Mouse (Mus musculus) retina, postnatal 1 day (tissue): ENCODE results near the gene Ttc29.

Experiments used
- DNase-seq: peaks from one replicate; pipeline ENCODE4 v3.0.0-alpha.2; 2012

Gene Ttc29

DNA sequence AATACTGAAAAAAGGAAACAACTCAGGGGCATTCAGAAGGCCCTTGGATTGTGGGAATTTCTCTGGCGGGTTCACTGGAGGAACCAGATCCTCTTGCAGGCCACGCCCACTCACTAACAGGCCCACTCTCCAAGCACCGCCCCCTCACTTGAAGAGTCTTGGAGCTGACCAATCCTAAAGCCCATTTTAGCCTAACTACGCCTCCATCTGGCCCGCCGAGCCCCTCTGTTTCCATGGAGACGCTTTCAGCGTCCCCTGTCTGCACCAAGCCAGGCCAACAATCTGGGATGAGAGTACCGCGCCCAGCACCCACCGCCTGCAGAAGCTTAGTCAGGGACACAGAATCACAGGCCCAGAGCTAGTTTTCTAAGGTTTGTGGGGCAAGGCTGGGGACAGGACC lies at the start of gene Ttc29:
TSS of gene Ttc29 (plus strand) at position 224 of the 400 bp plus-strand sequence.
- peak; percentile 97 for DNase-seq

DNA sequence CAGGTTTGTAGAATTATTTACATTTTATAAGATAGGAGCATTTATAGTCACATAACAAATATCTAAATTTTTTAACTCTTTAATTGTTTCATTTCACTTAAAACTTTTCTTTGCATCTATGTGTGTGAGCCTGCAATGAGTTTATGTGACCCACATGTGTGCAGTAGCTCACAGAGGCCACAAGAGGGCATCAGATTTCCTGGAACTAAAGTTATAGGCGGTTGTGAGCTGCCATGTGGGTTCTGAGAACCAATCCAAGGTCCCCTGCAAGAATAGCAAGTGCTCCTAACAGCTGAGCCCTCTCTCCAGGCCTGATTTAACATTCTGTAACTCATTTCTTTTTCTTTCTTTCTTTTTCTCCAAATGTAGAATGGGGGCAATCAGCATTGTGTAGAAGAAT lies 41.7 kb upstream of the Ttc29 start:
- DNase-seq, result no peak

DNA sequence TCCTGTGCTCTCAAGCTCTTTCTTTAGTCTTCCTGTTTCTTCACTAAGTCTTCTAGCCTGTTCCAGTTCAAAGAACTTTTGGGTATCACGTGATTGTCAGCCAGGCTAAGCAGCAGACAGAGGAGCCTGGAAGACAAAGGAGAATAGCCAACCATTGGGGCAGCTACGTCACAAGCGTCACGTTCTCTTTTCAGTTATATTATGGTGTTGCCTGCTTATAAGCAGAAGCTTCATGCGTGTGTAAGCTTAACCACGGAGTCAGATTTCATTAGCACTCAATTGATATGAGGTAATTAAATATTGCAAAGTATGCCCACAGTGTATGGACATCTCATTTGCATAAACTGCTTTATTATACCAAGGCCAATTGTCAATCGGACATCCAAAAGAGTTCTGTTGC lies 30.4 kb upstream of the Ttc29 start:
- DNase-seq, result peak; percentile 60

DNA sequence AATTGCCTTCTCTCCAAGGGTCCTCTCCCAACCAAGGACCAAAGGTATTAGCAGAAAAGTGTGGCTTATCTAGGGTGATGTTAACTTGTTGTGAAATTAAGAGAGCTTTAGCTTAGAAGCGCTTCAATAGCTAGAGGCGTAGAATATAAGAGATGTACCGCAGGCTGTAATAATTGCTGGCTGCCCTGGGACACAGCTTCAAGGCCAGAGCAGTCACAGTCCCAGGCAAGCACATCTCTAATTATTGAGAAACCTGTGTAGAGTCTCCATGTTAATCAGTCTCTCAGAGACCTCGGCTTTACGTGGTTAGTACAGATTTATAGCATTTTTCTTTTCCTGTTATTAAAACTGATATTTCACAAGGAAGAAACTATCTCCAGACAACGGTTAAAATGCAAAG lies 29.7 kb upstream of the Ttc29 start:
- DNase-seq, result no peak

GRCm38 (mm10) chr8:78187087-78187486 lies 26.0 kb upstream of the Ttc29 start:
- DNase-seq, result no peak

DNA sequence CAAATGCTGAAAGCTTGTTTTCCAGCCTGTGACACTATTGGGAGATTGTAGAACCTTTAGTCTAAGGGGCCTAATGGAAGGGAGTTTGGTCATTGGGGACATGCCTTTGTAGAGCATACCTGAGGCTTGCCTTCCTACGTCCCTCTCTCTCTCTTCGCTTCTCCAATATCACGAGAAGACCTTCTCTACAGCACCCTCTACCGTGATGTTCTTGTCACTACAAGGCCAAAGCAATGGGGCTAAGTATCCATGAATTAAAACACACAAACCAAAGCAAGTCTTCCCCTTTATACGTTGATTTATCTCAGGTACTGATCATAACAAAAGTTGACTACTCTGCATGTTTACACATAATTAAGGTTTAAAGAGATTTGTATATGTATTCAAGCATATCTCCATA lies 8.9 kb upstream of the Ttc29 start:
- peak; percentile 57 for DNase-seq

GRCm38 (mm10) chr8:78210424-78210823 lies 2.7 kb upstream of the Ttc29 start:
- DNase-seq, result no peak

- peak; percentile 37 for DNase-seq
Observed at GRCm38 (mm10) chr8:78214645-78215044, 1.5 kb downstream of the Ttc29 start.

- no peak for DNase-seq
Observed at GRCm38 (mm10) chr8:78226087-78226486, 13.0 kb downstream of the Ttc29 start.

DNA sequence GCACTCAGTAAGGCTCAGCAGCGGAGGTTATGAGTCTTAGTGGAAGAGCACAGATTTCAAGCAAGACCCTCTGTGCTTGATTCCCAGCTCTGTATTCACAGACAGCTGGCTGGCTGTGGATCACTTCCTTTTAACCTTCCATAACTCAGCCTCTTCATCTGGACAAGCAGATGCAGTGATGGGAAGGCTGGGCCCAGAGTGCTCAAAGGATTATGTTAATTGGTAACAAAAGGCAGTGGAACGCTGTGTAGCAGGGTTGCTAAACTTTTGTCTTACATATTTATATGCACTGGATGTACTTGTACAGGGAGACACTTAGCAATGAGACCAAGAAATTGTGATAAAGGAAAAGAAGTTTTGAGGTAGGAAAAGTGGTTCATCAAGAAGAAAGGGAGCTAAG lies 17.6 kb downstream of the Ttc29 start:
- DNase-seq, result peak; percentile 49

- peak; percentile 28 for DNase-seq
Observed at GRCm38 (mm10) chr8:78232870-78233707, 20.0 kb downstream of the Ttc29 start.

GRCm38 (mm10) chr8:78233708-78234201 lies 20.7 kb downstream of the Ttc29 start:
- no peak for DNase-seq

DNA sequence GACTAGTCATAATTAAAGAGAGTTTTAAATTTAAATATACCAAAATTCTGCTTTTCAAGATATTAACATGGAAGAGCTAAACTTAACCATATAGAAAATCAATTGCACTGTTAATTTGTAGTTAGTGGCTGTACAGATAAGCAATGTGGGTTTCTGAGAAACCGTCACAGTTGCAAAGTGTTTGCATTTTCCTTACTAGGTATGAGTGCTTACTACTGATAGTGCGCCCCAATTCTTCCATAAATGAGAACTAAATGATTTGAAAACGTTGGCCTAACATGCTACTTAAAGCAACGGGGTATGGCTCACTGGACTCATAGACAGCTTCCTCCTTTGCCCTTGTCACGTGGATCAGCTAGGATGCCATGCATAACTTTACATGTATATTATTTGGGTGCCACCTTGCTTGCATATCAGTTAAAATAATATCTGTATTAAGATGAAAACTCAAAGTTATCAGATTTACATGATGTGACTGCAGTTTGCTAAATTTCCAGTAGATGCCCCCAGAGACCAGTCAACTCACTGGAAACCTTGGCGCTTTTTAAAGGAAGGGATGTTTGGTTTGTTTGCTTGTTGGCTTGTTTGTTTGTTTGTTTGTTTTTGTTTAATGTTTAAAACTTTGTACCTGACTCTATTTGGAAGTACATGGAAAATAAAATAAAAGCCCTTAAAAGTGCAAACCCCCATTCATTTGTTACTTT lies 25.0 kb downstream of the Ttc29 start:
- peak; percentile 46 for DNase-seq

- DNase-seq, result no peak
Observed at GRCm38 (mm10) chr8:78251115-78251514, 38.0 kb downstream of the Ttc29 start.

GRCm38 (mm10) chr8:78254374-78254773 lies 41.3 kb downstream of the Ttc29 start:
- DNase-seq, result peak; percentile 90

DNA sequence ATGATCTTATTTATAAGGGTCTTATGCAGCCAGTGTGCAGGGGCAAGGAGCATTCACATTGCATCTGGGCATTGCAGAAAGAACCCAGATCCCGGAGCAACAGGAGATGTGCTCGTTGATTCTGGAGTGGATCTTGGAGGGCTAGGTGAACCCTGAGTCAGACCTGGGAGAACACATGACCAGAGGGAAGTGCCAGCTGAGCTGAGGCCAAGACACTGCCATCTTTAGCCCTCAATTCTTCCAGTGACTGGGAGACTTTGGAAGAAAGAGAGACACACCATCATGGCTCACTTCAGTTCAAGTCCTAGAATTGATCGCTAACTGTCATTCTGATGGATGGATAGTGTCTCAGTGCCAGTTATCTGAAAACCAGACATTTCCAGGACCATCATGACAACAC lies 41.9 kb downstream of the Ttc29 start:
- DNase-seq, result no peak

- no peak for DNase-seq
Observed at GRCm38 (mm10) chr8:78265506-78265905, 52.4 kb downstream of the Ttc29 start.

GRCm38 (mm10) chr8:78266231-78266630 lies 53.1 kb downstream of the Ttc29 start:
- DNase-seq, result no peak

DNA sequence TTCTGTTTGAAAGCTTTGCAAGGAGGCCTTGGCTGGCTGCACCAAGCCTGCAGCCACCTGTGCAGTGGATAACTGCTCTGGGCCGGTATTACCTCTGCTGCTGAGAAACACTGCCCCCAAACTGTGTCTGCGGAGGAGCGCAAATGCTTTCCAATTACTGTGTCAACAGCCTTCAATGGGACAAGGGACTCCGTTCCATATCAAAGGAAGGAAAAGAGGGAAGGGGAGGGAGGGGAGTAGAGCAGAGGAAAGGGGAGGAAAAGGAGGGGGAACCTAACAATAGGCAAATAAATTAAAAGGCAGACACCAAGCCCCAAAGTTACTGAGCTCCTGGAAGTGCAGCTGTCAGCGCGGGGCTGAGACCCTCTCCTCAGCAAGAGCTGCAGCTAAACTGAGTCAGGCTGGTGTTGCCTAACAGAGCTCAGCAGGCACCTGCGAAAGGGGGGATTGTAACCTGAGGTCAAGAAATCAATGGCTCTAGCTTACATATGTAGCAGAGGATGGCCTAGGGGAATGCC lies 54.9 kb downstream of the Ttc29 start:
- peak; percentile 25 for DNase-seq

DNA sequence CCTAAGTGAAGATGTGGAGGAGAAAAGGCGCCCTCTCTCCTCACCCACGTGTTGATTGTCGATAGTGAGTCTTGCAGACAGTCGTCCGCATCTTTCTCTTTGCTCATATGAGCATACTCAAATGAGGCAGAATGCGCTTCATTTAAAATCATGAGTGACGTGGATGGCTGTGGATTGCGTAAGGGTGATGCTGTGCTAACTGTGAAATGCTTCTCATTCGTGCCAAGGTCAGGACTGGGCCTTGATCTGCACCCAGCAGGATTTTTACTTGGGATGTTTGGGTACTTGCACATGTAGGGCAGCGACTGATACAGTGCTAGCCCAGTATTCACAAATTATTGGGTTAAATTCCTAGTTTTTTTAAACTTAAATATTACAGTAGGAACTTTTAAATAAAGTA lies 56.2 kb downstream of the Ttc29 start:
- DNase-seq, result no peak

DNA sequence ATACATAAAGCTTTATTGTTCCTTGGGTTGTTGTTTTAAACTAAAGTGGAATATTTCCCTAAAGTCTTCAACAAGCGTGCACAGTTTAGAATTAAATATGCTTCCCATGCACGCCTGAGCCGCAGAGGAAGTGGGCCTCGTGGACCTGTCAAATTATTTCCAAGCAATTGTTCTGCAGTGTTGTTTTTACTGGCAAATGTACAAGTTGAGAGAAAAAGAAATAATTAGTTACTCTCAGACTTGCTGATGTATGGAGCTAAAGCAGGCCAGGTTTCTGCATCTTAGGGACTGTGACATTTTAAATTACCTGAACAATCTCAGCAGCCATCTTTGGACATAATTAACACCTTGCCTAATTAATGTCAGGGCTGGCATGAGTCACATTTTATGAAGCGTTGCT lies 58.3 kb downstream of the Ttc29 start:
- no peak for DNase-seq

DNA sequence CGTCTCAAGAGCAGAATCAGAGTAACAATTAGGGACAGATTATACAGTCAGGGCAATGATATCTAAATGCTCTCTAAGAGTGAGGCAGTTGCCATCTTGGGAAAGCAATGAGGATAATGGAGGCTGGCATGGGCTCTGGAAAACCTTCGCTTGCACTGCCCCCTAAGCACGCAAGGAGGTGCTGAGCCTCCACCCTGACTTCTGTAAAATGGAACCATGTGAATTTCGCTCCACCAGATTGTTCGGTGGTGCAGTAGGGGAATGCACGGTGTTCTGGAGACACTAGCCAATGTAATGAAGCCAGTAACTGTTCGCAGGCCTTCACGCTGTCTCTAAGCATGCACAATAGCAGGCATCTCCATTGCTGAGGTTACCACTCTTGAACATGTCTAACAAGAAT lies 63.0 kb downstream of the Ttc29 start:
- no peak for DNase-seq

GRCm38 (mm10) chr8:78277411-78277810 lies 64.3 kb downstream of the Ttc29 start:
- DNase-seq, result no peak

DNA sequence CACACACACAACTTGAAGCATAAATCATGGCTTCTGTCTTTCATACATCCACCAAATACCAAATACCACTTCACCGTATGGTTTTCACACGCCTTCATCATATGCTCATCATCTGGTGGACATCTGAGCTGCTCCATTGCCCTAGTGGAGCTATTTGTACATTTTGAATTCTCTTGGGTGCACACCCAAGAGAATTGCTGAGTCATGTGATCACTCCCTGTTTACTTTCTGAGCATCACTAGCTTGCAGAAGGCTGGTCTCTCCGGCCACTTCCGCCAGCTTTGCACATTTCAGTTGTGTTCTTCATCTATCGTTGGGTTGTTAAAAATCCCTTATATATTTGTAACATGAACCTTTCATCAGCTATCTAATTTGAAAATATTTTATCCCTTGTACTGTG lies 65.5 kb downstream of the Ttc29 start:
- no peak for DNase-seq
